Mouse (Mus musculus) fat pad, adult 2 months (tissue): ENCODE measurements around the gene Golga5.

Experiments
- DNase-seq: peaks from one replicate; pipeline ENCODE4 v3.0.0-alpha.2; 2011; ENCODE audit warnings: low read depth, low spot score; ENCODE audit errors: extremely low read depth

Golga5 gene

DNA sequence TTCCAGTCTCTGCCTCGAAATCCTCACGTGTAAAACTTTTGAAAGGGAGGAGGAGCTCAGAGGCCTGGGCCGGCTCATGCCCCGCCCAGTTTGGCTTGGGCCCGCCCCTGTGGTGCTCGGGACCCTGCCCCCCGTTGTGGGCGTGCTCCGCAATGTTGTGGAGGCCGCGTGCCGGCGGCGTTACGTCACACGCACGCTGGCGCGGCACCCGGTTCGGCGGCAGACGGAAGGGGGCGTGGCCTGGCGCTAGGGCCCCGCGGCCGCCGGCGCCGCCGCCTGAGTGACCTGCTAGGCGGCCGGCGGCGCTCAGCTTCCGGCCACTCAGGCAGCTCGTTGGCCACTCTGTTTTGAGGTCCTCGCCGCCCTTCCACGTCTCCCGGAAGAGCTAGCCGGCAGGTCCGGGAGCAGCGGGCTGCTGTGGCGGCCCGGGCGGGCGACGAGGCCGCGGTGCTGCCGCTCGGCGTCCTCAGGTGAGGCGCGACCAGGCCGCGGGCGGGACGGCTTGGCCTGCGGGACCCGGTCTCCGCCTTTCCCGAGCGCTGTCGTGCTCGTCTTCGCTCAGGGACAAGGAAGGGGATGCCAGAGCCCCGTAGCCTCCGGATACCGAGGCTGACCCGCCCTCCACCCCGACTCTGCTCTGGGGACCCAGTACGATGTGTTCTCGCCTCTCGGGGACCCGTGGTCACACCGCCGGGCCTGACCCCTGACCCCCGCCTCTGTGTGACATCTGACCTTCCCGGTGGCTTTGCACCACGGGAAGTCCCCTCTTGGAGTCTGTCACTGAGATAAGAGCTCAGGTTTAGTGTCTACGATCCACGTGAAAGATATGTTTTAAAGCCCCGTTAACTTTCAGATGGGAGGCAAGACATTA lies at the start of gene Golga5:
Gene Golga5 (plus strand): TSS at position 242 of the 871 bp plus-strand sequence.
- DNase-seq, result no peak

- DNase-seq, result no peak
Observed at GRCm38 (mm10) chr12:102419544-102419943, 49.4 kb upstream of the Golga5 start.

DNA sequence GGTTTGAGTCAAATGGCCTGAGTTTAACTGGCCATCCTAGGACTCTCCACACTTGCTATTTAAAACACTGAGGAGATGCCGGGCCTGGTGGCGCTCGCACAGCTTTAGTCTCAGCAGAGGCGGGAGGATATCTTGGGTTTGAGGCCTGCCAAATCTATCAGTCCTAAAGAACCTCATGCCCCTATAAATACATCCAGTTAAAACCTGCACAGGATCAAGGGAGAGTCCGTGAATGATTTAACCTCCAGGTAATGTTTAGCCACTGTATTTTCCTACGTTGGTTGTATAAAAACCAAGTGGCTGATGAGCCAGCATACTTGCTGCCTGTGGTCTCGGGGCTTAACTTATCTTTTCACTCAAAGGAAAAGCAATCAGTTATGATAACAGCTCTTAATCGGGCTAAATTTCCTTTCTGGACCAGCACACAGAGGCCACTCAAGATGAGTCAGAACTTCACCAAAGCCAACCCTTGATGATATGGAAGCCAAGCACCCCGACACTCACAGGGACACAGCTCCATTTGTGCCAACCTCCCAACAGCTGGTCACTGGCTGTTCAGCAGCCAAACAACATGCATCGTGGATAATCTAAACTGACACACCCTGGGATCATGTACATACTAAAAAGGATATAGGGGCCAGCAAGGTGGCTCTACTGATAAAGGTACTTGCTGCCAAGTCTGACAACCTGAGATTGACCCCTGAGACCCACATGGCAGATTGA lies 48.6 kb upstream of the Golga5 start:
- no peak for DNase-seq

GRCm38 (mm10) chr12:102422065-102422464 lies 46.9 kb upstream of the Golga5 start:
- DNase-seq, result no peak

DNA sequence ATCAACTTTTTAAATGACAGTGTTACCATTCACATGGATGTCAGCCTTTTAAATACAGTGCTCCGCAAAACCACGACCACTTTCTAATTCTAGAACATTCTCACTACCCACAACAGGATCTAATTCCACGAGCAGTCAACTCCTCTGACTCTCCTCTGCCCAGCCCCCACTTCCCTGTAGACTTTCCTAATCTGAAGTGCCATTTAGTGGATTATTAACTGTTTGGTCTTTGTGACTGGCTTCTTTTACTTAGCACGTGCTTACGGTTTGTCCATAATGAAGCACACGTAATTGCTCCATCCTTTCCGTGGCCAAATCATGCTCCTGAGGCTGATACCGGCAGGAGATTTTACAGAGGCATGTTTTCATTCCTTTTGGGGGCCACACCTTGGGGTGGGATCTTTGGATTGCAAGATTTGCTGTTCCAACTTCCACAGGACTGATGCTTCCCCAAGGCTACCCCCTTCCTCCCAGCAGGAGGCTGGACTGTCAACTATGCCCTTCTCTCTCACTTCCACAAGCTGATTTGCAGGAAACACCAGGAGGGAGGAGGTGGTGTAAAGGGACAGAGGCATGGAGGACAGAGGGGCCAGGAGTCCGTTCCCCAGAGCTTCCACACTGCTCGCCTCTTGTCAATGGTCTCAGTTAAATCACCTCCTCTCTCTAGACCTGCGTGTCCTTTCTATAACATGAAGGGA lies 46.2 kb upstream of the Golga5 start:
- DNase-seq, result no peak

GRCm38 (mm10) chr12:102423625-102424024 lies 45.3 kb upstream of the Golga5 start:
- DNase-seq, result no peak

GRCm38 (mm10) chr12:102424456-102424855 lies 44.5 kb upstream of the Golga5 start:
- DNase-seq, result no peak

DNA sequence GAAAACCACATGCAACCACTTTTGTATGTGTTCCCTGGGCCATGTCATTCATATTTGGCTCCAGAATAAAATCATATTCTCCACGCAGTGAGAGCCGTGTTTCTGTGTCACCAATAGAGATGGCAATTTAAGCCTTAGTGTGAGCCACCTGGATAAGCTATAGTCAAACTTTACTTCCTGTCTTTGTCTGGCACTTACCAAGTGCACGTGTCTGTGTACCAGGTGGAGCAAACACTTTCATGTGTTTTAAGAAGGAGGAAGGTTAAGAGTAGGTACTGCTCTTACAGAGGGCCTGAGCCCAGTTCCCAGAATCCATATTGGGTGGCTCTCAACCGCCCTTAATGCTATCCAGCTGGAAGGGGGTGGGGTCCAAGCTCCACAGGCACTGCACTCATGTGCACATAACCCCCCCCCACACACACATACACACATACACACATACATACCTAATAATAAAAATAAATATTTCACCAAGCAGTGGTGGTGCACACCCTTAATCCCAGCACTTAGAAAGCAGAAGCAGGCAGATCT lies 43.8 kb upstream of the Golga5 start:
- DNase-seq, result no peak

- no peak for DNase-seq
Observed at GRCm38 (mm10) chr12:102426285-102426684, 42.6 kb upstream of the Golga5 start.

DNA sequence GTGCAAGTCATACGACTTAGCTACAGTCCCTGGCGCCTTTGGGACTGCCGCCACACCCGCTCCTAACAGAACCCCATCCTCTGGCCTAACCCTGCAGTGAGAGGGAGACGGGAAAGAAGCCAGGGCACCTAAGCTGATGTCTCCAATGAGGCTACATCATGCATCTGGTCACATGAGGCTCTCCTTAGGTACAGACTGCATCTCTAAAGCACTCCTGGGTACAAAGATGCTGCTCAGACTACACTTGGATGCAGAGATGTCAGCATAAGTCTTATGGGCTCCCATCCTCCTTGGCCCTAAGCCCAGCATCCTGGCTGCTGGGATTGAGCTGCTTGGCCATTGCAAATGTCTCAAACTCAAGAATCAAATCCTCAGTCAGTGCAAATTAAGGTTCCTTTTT lies 39.3 kb upstream of the Golga5 start:
- DNase-seq, result no peak

- DNase-seq, result no peak
Observed at GRCm38 (mm10) chr12:102430228-102430627, 38.7 kb upstream of the Golga5 start.

DNA sequence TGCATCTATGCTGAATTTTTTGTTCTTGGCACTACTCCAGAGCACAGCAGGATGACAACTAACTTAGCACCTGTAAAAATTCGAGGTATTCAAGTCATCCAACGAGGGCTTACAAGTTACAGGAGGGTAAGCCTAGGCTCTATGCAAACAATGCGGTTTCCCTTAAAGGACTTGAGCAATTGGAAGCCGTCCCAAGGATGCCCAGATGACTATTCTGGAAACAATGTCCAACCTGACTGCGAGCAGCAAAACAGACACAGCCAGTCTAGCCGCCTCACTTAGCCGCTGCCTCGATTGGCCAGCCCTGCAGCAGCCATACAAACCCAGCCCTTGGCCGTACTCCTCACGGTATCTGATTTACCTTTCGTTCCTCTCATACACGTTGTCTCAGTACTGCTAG lies 36.7 kb upstream of the Golga5 start:
- no peak for DNase-seq

- no peak for DNase-seq
Observed at GRCm38 (mm10) chr12:102434107-102434506, 34.8 kb upstream of the Golga5 start.

DNA sequence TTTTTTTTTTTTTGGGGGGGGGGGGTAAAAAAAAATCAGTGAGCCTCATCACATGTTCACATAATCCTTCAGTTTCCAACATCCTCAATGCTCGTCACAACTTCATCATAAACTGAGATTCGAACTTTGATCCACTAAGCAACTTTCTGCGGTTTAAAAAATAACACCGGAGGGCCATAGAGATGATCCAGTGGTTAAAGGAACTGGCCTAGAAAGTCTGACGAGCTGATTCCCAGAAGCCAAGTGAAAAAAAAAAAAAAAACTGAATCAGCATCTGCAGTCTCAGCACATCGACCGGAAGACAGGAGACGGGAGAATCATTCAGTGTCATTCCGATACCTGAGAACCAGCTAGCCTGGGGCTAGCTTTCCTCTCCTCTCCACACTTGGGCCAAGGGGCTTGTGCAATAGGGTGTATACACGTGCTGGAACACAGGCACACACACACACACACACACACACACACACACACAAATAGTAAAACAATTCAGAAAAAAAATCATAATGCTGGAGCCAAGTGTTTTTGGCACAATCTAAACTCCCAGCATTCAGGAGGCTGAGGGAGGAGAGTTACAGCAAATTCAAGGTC lies 31.9 kb upstream of the Golga5 start:
- no peak for DNase-seq

GRCm38 (mm10) chr12:102437952-102438351 lies 31.0 kb upstream of the Golga5 start:
- DNase-seq, result no peak

- no peak for DNase-seq
Observed at GRCm38 (mm10) chr12:102438983-102439631, 29.8 kb upstream of the Golga5 start.

DNA sequence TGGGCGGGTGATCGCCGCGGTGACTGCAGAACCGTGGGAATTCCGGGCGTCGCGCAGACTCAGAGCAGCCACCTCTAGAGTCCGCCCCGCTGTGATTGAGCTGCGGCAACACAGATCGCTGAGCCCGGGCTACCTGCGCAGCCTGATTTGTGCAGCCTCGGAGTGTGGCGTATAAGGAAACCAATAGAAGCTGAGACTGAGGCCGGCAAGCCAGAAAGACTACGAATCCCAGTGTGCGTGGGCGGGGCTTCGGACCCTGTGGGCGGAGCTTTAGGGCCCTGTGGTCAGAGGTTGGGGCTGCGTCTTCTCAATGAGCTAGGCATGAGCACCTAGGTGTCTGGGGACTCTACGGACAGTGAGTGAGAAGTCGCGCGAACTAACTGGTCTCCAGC lies 29.3 kb upstream of the Golga5 start, which contains the start of gene Lgmn:
Gene Lgmn (minus strand): TSS at position 182 of the 392 bp plus-strand sequence.
- DNase-seq, result no peak

- no peak for DNase-seq
Observed at GRCm38 (mm10) chr12:102440551-102440950, 28.4 kb upstream of the Golga5 start.

- DNase-seq, result no peak
Observed at GRCm38 (mm10) chr12:102441141-102441540, 27.8 kb upstream of the Golga5 start.

DNA sequence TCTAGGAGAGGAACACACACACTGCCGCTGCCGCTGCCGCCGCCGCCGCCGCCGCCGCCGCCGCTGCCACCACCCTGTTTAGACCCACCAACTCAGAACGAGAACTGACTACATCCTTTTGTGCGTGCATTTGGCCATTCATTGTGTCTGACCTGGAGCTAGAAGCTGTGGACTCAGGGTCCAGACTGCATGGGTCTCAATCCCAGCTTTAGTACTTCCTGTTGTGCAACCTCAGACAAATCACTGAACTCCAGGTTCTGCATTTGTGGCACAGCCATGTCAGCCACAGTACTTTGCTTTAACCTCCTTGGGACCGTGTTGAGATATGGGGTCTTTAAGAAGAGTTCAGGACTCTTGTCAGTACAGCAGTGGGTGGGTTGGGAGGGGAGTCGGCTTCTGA lies 26.3 kb upstream of the Golga5 start:
- no peak for DNase-seq
